19 mouse cellular contexts compared by ENCODE assay signal in the genomic region with DNA sequence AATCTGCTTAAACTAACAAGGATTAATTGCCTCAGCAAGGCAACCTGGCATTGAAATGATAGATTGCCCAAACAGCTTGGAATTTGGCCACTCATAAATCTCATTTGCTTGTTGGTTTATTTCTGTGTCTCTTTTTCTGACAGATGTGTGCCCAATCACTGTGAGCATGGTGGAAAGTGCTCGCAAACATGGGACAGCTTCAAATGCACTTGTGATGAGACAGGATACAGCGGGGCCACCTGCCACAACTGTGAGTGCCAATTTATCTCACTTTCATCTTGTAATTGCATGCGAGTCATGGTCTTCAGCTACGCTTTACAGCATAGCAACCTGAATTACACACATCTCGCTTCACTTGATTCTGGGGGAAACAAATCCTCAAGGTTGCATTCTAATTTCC.
A peak's percentile ranks its signal among the peaks of the same experiment; 100 is the strongest.
DNase-seq lines count a peak whose midpoint lies in the region; ATAC-seq lines count a peak whose summit lies in the region.
"Had no signal": no experiment of that assay in that cellular context is flagged by ENCODE, and none has a peak within 500 bp of the region (broad histone marks: within the 10 kb centered on the region; RNA-seq: fewer than 3 reads in every experiment).

No protein-coding gene starts in this region.

- H3K9ac ChIP-seq in forebrain, embryonic 14.5 days (ENCODE audit: low read length) = no peak overlapping the region
- no peak overlapping the region for H3K9ac ChIP-seq in neural tube, embryonic 15.5 days (replicated peaks)
- no peak overlapping the region for H3K9ac ChIP-seq in hindbrain, embryonic 14.5 days
- H3K9ac ChIP-seq: embryonic facial prominence, embryonic 12.5 days; heart, embryonic 12.5 days; limb, embryonic 13.5 days; liver, embryonic 14.5 days had no signal

- H3K27ac ChIP-seq in forebrain, embryonic 14.5 days (ENCODE audit: low read depth, low read length) = no peak overlapping the region
- H3K27ac ChIP-seq in forebrain, embryonic 10.5 days = no peak overlapping the region
- no peak overlapping the region for H3K27ac ChIP-seq in neural tube, embryonic 15.5 days (replicated peaks)
- H3K27ac ChIP-seq in hindbrain, embryonic 14.5 days = no peak overlapping the region
- H3K27ac ChIP-seq: embryonic facial prominence, embryonic 12.5 days; layer of hippocampus, adult 2 months; limb, embryonic 13.5 days; liver, embryonic 14.5 days had no signal

- H3K9me3 ChIP-seq in forebrain, embryonic 14.5 days (replicated peaks; ENCODE audit: control insufficient read depth, low read length) = no peaks in the 10 kb centered on the region
- no peaks in the 10 kb centered on the region for H3K9me3 ChIP-seq in forebrain, embryonic 10.5 days
- H3K9me3 ChIP-seq in neural tube, embryonic 15.5 days (replicated peaks) = no peaks in the 10 kb centered on the region
- H3K9me3 ChIP-seq in hindbrain, embryonic 14.5 days (ENCODE audit: control insufficient read depth, low read length) = no peaks in the 10 kb centered on the region
- H3K9me3 ChIP-seq: embryonic facial prominence, embryonic 12.5 days; heart, embryonic 12.5 days; limb, embryonic 13.5 days had no signal

- DNase-seq in forebrain, embryonic 14.5 days (ENCODE audit: low spot score) = peak; percentile 67
- no peak for DNase-seq in forebrain, embryonic 10.5 days (ENCODE audit: extremely low spot score, low spot score)
- peak; percentile 14 for DNase-seq in neural tube, embryonic 10.5 days (ENCODE audit: extremely low spot score, low spot score)
- DNase-seq in hindbrain, embryonic 14.5 days (ENCODE audit: low spot score) = peak; percentile 40
- DNase-seq in heart, adult 11 months = no peak
- no peak for DNase-seq in spleen, postnatal 4 days (ENCODE audit: low spot score in 2 of 2)
- DNase-seq in thymus, postnatal 0 days (ENCODE audit: low spot score) = no peak
- DNase-seq: adrenal gland, postnatal 36 days; B cell, adult 2 months; cerebellum, postnatal 25 days; right cerebral cortex, adult 18-20 months; thymus, adult 2 months had no signal

- H3K4me3 ChIP-seq in forebrain, embryonic 14.5 days (ENCODE audit: low read depth, low read length) = no peak overlapping the region
- H3K4me3 ChIP-seq in forebrain, embryonic 10.5 days = no peak overlapping the region
- no peak overlapping the region for H3K4me3 ChIP-seq in neural tube, embryonic 15.5 days (replicated peaks)
- no peak overlapping the region for H3K4me3 ChIP-seq in hindbrain, embryonic 14.5 days (replicated peaks; ENCODE audit: low read length)
- H3K4me3 ChIP-seq: embryonic facial prominence, embryonic 12.5 days; heart, embryonic 12.5 days; layer of hippocampus, adult 2 months; limb, embryonic 13.5 days had no signal

- no peaks in the 10 kb centered on the region for H3K27me3 ChIP-seq in forebrain, embryonic 14.5 days (replicated peaks; ENCODE audit: control insufficient read depth, insufficient read depth, low read length)
- H3K27me3 ChIP-seq in forebrain, embryonic 10.5 days (ENCODE audit: poor library complexity, severe bottlenecking) = no peaks in the 10 kb centered on the region
- H3K27me3 ChIP-seq in neural tube, embryonic 15.5 days (replicated peaks) = no peaks in the 10 kb centered on the region
- no peaks in the 10 kb centered on the region for H3K27me3 ChIP-seq in hindbrain, embryonic 14.5 days (ENCODE audit: control insufficient read depth, insufficient read depth, low read length)
- H3K27me3 ChIP-seq: embryonic facial prominence, embryonic 12.5 days; heart, embryonic 12.5 days; limb, embryonic 13.5 days had no signal

- no peaks in the 10 kb centered on the region for H3K4me1 ChIP-seq in forebrain, embryonic 14.5 days (ENCODE audit: control insufficient read depth, insufficient read depth, low read length)
- no peaks in the 10 kb centered on the region for H3K4me1 ChIP-seq in forebrain, embryonic 10.5 days
- H3K4me1 ChIP-seq in neural tube, embryonic 15.5 days = no peaks in the 10 kb centered on the region
- H3K4me1 ChIP-seq in hindbrain, embryonic 14.5 days (replicated peaks; ENCODE audit: control insufficient read depth, insufficient read depth, low read length) = no peaks in the 10 kb centered on the region
- H3K4me1 ChIP-seq: embryonic facial prominence, embryonic 12.5 days; heart, embryonic 12.5 days; limb, embryonic 13.5 days had no signal

- WGBS in forebrain, embryonic 14.5 days = 66% methylated on average over 5 of the region's 5 CpGs
- 85% methylated on average over 5 of the region's 5 CpGs for WGBS in forebrain, embryonic 10.5 days
- WGBS in neural tube, embryonic 15.5 days = 52% methylated on average over 5 of the region's 5 CpGs
- WGBS in hindbrain, embryonic 14.5 days = 50% methylated on average over 5 of the region's 5 CpGs

- H3K36me3 ChIP-seq in forebrain, embryonic 14.5 days (ENCODE audit: control insufficient read depth, insufficient read depth, low read length) = no peaks in the 10 kb centered on the region
- H3K36me3 ChIP-seq in forebrain, embryonic 10.5 days (replicated peaks) = no peaks in the 10 kb centered on the region
- H3K36me3 ChIP-seq in neural tube, embryonic 15.5 days = no peaks in the 10 kb centered on the region
- H3K36me3 ChIP-seq in hindbrain, embryonic 14.5 days (replicated peaks; ENCODE audit: control insufficient read depth, insufficient read depth) = no peaks in the 10 kb centered on the region
- H3K36me3 ChIP-seq: embryonic facial prominence, embryonic 12.5 days; heart, embryonic 12.5 days; limb, embryonic 13.5 days had no signal

- no peak overlapping the region for H3K4me2 ChIP-seq in forebrain, embryonic 14.5 days (ENCODE audit: low read length)
- no peak overlapping the region for H3K4me2 ChIP-seq in neural tube, embryonic 15.5 days
- no peak overlapping the region for H3K4me2 ChIP-seq in hindbrain, embryonic 14.5 days (replicated peaks)
- H3K4me2 ChIP-seq: embryonic facial prominence, embryonic 12.5 days; heart, embryonic 12.5 days; limb, embryonic 13.5 days had no signal

- peak; percentile 75 for ATAC-seq in forebrain, embryonic 14.5 days
- no peak for ATAC-seq in neural tube, embryonic 15.5 days (ENCODE audit: low FRiP score)
- ATAC-seq in hindbrain, embryonic 14.5 days (ENCODE audit: low FRiP score) = peak; percentile 64; the same call in 1 of the 2 replicates
- ATAC-seq: intestine, embryonic 16.5 days had no signal

Comparison
In these comparisons a context has a peak if more than half of its experiments do, and no peak if none do; other contexts are left out.
1. DNase-seq: peak in forebrain, embryonic 14.5 days (single experiment), neural tube, embryonic 10.5 days (single experiment) and hindbrain, embryonic 14.5 days (single experiment); none in forebrain, embryonic 10.5 days (single experiment), heart, adult 11 months (single experiment), spleen, postnatal 4 days (0 of 2) and thymus, postnatal 0 days (single experiment).